Comparison of ENCODE assay signal across 17 mouse cellular contexts in the genomic region with DNA sequence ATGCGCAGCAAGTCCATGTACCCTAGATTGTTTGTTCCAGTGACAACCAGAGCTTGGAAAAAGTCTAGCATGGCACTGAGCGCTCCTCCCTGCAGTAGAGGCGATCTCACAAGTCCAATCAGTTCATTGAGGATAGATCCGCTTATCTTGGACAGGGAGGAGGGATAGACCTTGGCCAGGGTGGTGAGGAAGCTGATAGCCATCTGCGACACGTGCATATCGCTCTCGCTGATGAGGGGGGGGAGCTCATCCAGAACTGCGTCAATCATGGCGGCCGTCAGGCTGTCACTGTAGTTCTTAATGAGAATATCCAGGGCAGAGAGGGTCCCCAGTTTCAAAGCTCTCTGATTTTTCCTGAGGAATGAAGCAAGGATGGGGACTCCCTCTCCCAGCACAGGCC.
"Had no signal": no experiment of that assay in that cellular context is flagged by ENCODE, and none has a peak within 500 bp of the region (broad histone marks: within the 10 kb centered on the region; RNA-seq: fewer than 3 reads in every experiment).

No protein-coding gene starts in this region.

- H3K9me3 ChIP-seq: midbrain, embryonic 12.5 days; neural tube, embryonic 13.5 days; neural tube, embryonic 15.5 days had no signal

- H3K4me3 ChIP-seq: midbrain, embryonic 12.5 days; myocyte; neural tube, embryonic 13.5 days; neural tube, embryonic 15.5 days had no signal

- DNase-seq: lung, adult 18-20 months; lung, embryonic 14.5 days; lung, postnatal 10 days; lung, postnatal 4 days; retina, postnatal 1 day; right cerebral cortex, adult 18-20 months; right cerebral cortex, postnatal 25 days; right cerebral cortex, postnatal 4 days; spleen, adult 18-20 months; thymus, adult 18-20 months; thymus, postnatal 14 days; thymus, postnatal 36 days had no signal

- H3K4me1 ChIP-seq: midbrain, embryonic 12.5 days; neural tube, embryonic 13.5 days; neural tube, embryonic 15.5 days had no signal

- H3K4me2 ChIP-seq: lung, embryonic 14.5 days; midbrain, embryonic 12.5 days; neural tube, embryonic 13.5 days; neural tube, embryonic 15.5 days had no signal

- H3K27ac ChIP-seq: liver, embryonic 14.5 days; midbrain, embryonic 12.5 days; neural tube, embryonic 13.5 days; neural tube, embryonic 15.5 days had no signal

- H3K9ac ChIP-seq: liver, embryonic 14.5 days; lung, embryonic 14.5 days; midbrain, embryonic 12.5 days; neural tube, embryonic 13.5 days; neural tube, embryonic 15.5 days had no signal

- H3K27me3 ChIP-seq: midbrain, embryonic 12.5 days; neural tube, embryonic 13.5 days; neural tube, embryonic 15.5 days had no signal
